Mouse (Mus musculus) lung, embryonic 14.5 days (tissue): ENCODE results near the gene 4930402F06Rik. TPM values are rescaled to one million over a fixed set of nuclear protein-coding genes. Genes with fewer than 3 reads are reported as not detected.

ENCODE experiments used
- ATAC-seq: fragments of 200-750 bp; cut with Nextera tagmentation; 2 replicates; pipeline ENCODE4 v1.8.0; 2017; ENCODE audit warnings: mild to moderate bottlenecking, moderate TSS enrichment, moderate library complexity; ENCODE audit not compliant: insufficient read depth
- DNase-seq: peaks from one replicate; pipeline ENCODE4 v3.0.0-alpha.2; 2015
- H3K27ac ChIP-seq: fragments of 300-500 bp; sonication (generic); 2 replicates; pipeline ENCODE4 v1.5.1; 2014; ENCODE audit warnings: low read depth, mild to moderate bottlenecking, moderate library complexity
- H3K27me3 ChIP-seq: fragments of 300-500 bp; sonication (generic); 2 replicates; pipeline ENCODE4 v1.6.1; 2014; ENCODE audit warnings: low read length, control low read depth; ENCODE audit not compliant: insufficient read depth
- H3K36me3 ChIP-seq: fragments of 300-500 bp; sonication (generic); 2 replicates; pipeline ENCODE4 v1.6.1; 2014; ENCODE audit warnings: control low read depth; ENCODE audit not compliant: insufficient read depth
- H3K4me1 ChIP-seq: fragments of 300-500 bp; sonication (generic); 2 replicates; pipeline ENCODE4 v1.6.1; 2014; ENCODE audit warnings: antibody characterized with exemption, control low read depth; ENCODE audit not compliant: insufficient read depth
- H3K4me2 ChIP-seq: fragments of 300-500 bp; sonication (generic); 2 replicates; pipeline ENCODE4 v1.6.1; 2014; ENCODE audit warnings: mild to moderate bottlenecking
- H3K4me3 ChIP-seq: fragments of 300-500 bp; sonication (generic); 2 replicates; pipeline ENCODE4 v1.5.1; 2014; ENCODE audit warnings: low read depth, low read length
- H3K9ac ChIP-seq: fragments of 300-500 bp; sonication (generic); 2 replicates; pipeline ENCODE4 v1.6.1; 2014
- H3K9me3 ChIP-seq: fragments of 300-500 bp; sonication (generic); 2 replicates; pipeline ENCODE4 v1.6.1; 2016; ENCODE audit warnings: low read depth, low read length, control low read depth
- CTCF ChIP-seq: IDR thresholded peaks from 2 replicates; pipeline ENCODE4 v1.5.1; 2016; ENCODE audit warnings: antibody characterized with exemption, low read depth
- WGBS: fragments of 180-500 bp; shearing (Covaris S2); extraction: QIAGEN DNeasy Blood & Tissue Kit; methylation state at CpG from one replicate; pipeline ENCODE4 v1.1.7; 2014; 5-methylcytosine and 5-hydroxymethylcytosine counted together
- polyA plus RNA-seq: library from polyadenylated mRNA; unstranded; fragments of >200 nt; fragmentation: Nextera tagmentation; extraction: Ambion mirVana; gene quantifications from 2 replicates; pipeline ENCODE4 v1.2.1, GENCODE M21; 2014

4930402F06Rik gene
- polyA plus RNA-seq, 1 experiment from 2014 or later: not detected

GRCm38 (mm10) chr2:35325930-35326329 is 71.0 kb downstream of the 4930402F06Rik start:
- DNase-seq: no peak
- no peak overlapping the region for H3K27ac ChIP-seq
- no peak for ATAC-seq
- no peaks in the 10 kb centered on the region for H3K4me1 ChIP-seq
- peaks cover 6% of the 10 kb centered on the region; the same call in 1 of the 2 replicates for H3K36me3 ChIP-seq
- no peaks in the 10 kb centered on the region for H3K9me3 ChIP-seq
- no peak overlapping the region for H3K4me2 ChIP-seq
- H3K9ac ChIP-seq: no peak overlapping the region
- H3K27me3 ChIP-seq: no peaks in the 10 kb centered on the region
- TF ChIP-seq CTCF: no peak
- 66% methylated on average over 10 of the region's 10 CpGs for WGBS
- H3K4me3 ChIP-seq: no peak overlapping the region

Other genes with a start within 250 kb of the 4930402F06Rik start
- 301 and 305 TPM in 2 replicates for gene Rab14, start 196.1 kb downstream of the 4930402F06Rik start, polyA plus RNA-seq
- gene Gsn, start 140.8 kb downstream of the 4930402F06Rik start, polyA plus RNA-seq: 95.9 and 112 TPM in 2 replicates
- 30.6 and 33.3 TPM in 2 replicates for gene Stom, start 60.2 kb downstream of the 4930402F06Rik start, polyA plus RNA-seq
- gene 4930568D16Rik, start 29.4 kb downstream of the 4930402F06Rik start, polyA plus RNA-seq: not detected in 2 replicates
- 16.4 and 16.9 TPM in 2 replicates for gene Ggta1, start 66.1 kb upstream of the 4930402F06Rik start, polyA plus RNA-seq
- gene Dab2ip, start 161.1 kb upstream of the 4930402F06Rik start, polyA plus RNA-seq: 51.7 and 61.4 TPM in 2 replicates